Mouse (Mus musculus): ENCODE data around the gene Coq10b.

Coq10b gene

GRCm38 (mm10) chr1:55106919-55107585, 54.5 kb downstream of the Coq10b start:
- no peak for DNase-seq (ENCODE audit: low spot score in 2 of 2)

- DNase-seq (ENCODE audit: low spot score in 2 of 2) = no peak
Observed at GRCm38 (mm10) chr1:55107644-55108043, 55.1 kb downstream of the Coq10b start.

- DNase-seq (ENCODE audit: low spot score in 2 of 2) = no peak
Observed at GRCm38 (mm10) chr1:55108473-55108872, 55.9 kb downstream of the Coq10b start.

GRCm38 (mm10) chr1:55109066-55109766, 56.6 kb downstream of the Coq10b start:
- DNase-seq (ENCODE audit: low spot score in 2 of 2) = no peak
